19 mouse cellular contexts compared by ENCODE assay signal in the genomic region with DNA sequence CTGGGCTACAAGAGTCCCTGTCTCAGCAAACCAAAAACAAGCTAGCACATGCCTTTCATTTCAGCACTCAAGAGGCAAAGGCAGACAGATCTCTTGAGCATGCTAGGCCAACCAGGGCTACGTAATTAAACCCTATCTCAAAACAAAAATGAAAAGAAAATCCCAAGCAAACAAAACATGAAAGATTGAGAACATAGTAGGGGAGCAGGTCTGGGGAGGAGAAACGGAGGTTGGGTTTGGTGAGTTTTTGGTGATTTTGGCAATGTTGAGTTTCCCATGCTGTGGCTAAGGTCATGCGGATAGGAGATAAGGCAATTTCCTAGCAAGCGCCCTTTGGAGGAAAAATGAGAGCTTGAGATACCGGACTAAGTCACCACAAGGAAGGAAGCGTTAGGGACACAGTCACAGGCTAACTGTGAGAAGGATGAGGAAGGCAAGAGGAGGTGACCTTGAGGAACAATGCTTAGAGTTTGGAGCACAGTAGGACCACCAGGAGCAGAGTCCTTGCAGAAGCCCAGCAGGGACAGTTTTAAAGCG. TPM values are rescaled to one million over a fixed set of nuclear protein-coding genes. Genes with fewer than 3 reads are reported as not detected.
DNase-seq lines count a peak whose midpoint lies in the region; TF ChIP-seq lines count a peak whose summit lies in the region.
"Had no signal": no experiment of that assay in that cellular context is flagged by ENCODE, and none has a peak within 500 bp of the region (broad histone marks: within the 10 kb centered on the region; RNA-seq: fewer than 3 reads in every experiment).

No protein-coding gene starts in this region.

- intact Hi-C loops in heart, postnatal 10 days (cut with DNase I) = no loop called here

- WGBS in macrophage (ENCODE audit: missing documents) = 59% methylated on average over 7 of the region's 7 CpGs

- no peak for TF ChIP-seq EP300 in CH12.LX (IDR thresholded peaks at IDR 0.05; ENCODE audit: low read length)

- dilution Hi-C loops in CH12.LX (cut with MboI; ENCODE audit: extremely low pct_ligation_motif_present, extremely low pct_unique_long_range_greater_than_20kb, low sequenced_read_pairs) = no loop called here

- H3K27ac ChIP-seq in CH12.LX (ENCODE audit: insufficient read depth, low read depth) = peak overlapping the region; percentile 72
- peak overlapping the region; percentile 64 for H3K27ac ChIP-seq in macrophage
- H3K27ac ChIP-seq: embryonic facial prominence, embryonic 12.5 days; midbrain, embryonic 12.5 days had no signal

- in situ Hi-C loops in CH12.LX (cut with MboI; ENCODE audit: low pct_ligation_motif_present, low pct_unique_long_range_greater_than_20kb, low sequenced_read_pairs) = loop anchor here (25.0 kb wide), 1 partner anchor 295 kb away; no protein-coding TSS in a partner anchor

- no peak for TF ChIP-seq CTCF in CH12.LX (conservative IDR thresholded peaks at IDR 0.05 in 1 of 2, IDR thresholded peaks at IDR 0.05 in 1 of 2; ENCODE audit: low read depth in 2 of 2, low read length in 2 of 2)

- DNase-seq in CH12.LX (ENCODE audit: extremely low read depth) (no peak), liver (peak; percentile 12)
- peak; percentile 45 for DNase-seq in c-Kit-positive CD71-positive TER-119-negative erythroid progenitor cells, embryonic 14.5 days (ENCODE audit: low read depth)
- no peak for DNase-seq in layer of hippocampus, adult 9-11 months
- DNase-seq in heart, postnatal 10 days = no peak
- no peak for DNase-seq in left cerebral cortex, adult 9 months (ENCODE audit: low spot score in 2 of 2)
- DNase-seq: cerebellum, postnatal 14 days; forebrain, postnatal 0 days; gastrocnemius, postnatal 25 days; kidney, adult 9 months; kidney, postnatal 25 days; left cerebral cortex, postnatal 4 days; lung, postnatal 36 days had no signal

- TF ChIP-seq POLR2A in CH12.LX (IDR thresholded peaks at IDR 0.05; ENCODE audit: low read depth, low read length) = no peak

- H3K9me3 ChIP-seq in CH12.LX (replicated peaks; ENCODE audit: low read length) = peaks cover 24% of the 10 kb centered on the region
- H3K9me3 ChIP-seq: heart, embryonic 15.5 days; lung, embryonic 15.5 days; midbrain, embryonic 12.5 days had no signal

- H3K4me1 ChIP-seq in CH12.LX (ENCODE audit: control insufficient read depth in 1 of 2, insufficient read depth in 2 of 2) = peaks cover 31 to 64% of the 10 kb centered on the region in 2 experiments

- H3K9ac ChIP-seq in CH12.LX (ENCODE audit: insufficient read depth, low read depth) = 0 out of 2 replicates have a peak overlapping the region, but pooled peaks have one; percentile 28
- H3K9ac ChIP-seq: embryonic facial prominence, embryonic 12.5 days; forebrain, postnatal 0 days; heart, embryonic 15.5 days; lung, embryonic 15.5 days; midbrain, embryonic 12.5 days had no signal

- no peak overlapping the region for H3K4me3 ChIP-seq in CH12.LX (replicated peaks in 1 of 3; ENCODE audit: low read depth in 2 of 3, low read length in 2 of 3, poor library complexity in 1 of 3)
- H3K4me3 ChIP-seq in macrophage (ENCODE audit: inconsistent target) = no peak overlapping the region
- H3K4me3 ChIP-seq: embryonic facial prominence, embryonic 12.5 days; heart, embryonic 15.5 days; lung, embryonic 15.5 days; midbrain, embryonic 12.5 days had no signal

- no peak overlapping the region for H3K4me2 ChIP-seq in CH12.LX (ENCODE audit: insufficient read depth, low read depth, poor library complexity, severe bottlenecking)
- H3K4me2 ChIP-seq: embryonic facial prominence, embryonic 12.5 days; heart, embryonic 15.5 days; lung, embryonic 15.5 days; midbrain, embryonic 12.5 days had no signal

- H3K36me3 ChIP-seq in CH12.LX (replicated peaks in 1 of 2; ENCODE audit: control insufficient read depth in 1 of 2, insufficient read depth in 1 of 2, low read length in 1 of 2) (no peaks in the 10 kb centered on the region), macrophage (ENCODE audit: inconsistent target) (no peaks in the 10 kb centered on the region)
- H3K36me3 ChIP-seq: embryonic facial prominence, embryonic 12.5 days; heart, embryonic 15.5 days; lung, embryonic 15.5 days; midbrain, embryonic 12.5 days had no signal

- TF ChIP-seq RAD21 in CH12.LX (IDR thresholded peaks at IDR 0.05; ENCODE audit: low read depth, low read length) = no peak

- H3K27me3 ChIP-seq in CH12.LX (replicated peaks) = no peaks in the 10 kb centered on the region
- H3K27me3 ChIP-seq: embryonic facial prominence, embryonic 12.5 days; heart, embryonic 15.5 days; lung, embryonic 15.5 days; Patski had no signal

- H3K79me2 ChIP-seq in CH12.LX (replicated peaks; ENCODE audit: control insufficient read depth, extremely low read depth, insufficient read depth, poor library complexity, severe bottlenecking) (no peaks in the 10 kb centered on the region), macrophage (ENCODE audit: inconsistent target) (peaks cover 2% of the 10 kb centered on the region; the same call in 1 of the 2 replicates)

TF ChIP-seq in CH12.LX, 34 proteins besides CTCF, POLR2A, EP300 and RAD21:
- no peak for TF ChIP-seq KAT2A (IDR thresholded peaks at IDR 0.05; ENCODE audit: insufficient replicate concordance, low read length)
- no peak for TF ChIP-seq BHLHE40 (IDR thresholded peaks at IDR 0.05; ENCODE audit: low read depth, low read length)
- peak; percentile 43; the same call in 1 of the 2 replicates for TF ChIP-seq ZKSCAN1 (IDR thresholded peaks at IDR 0.05; ENCODE audit: borderline replicate concordance, low read depth, low read length)
- no peak for TF ChIP-seq E2F4 (IDR thresholded peaks at IDR 0.05; ENCODE audit: insufficient replicate concordance, low read depth, low read length)

RNA-seq across cellular contexts. Expression of a gene that starts 18.3 kb away (rescaled TPM):
- total RNA-seq in CH12.LX (2012; rRNA removed) (113 and 163 TPM in 2 replicates), CH12.LX (2014; rRNA removed) (415 and 493 TPM in 2 replicates)
- polyA plus RNA-seq in CH12.LX (2012; ENCODE audit: insufficient read length, low read depth) (327 and 467 TPM in 2 replicates), macrophage (2018) (220 to 982 TPM (median 230 TPM) in 3 replicates)
- 100 to 1,000 TPM in 15 of 26 experiments, 10 to 100 TPM in 11; 46.4 to 227 (median 119) TPM for total RNA-seq in macrophage (2018; cell fraction: chromatin; rRNA removed)
- 100 to 1,000 TPM; 226 to 449 (median 347) TPM for total RNA-seq in macrophage (2018; cell fraction: cytosol; rRNA removed)
- total RNA-seq in macrophage (2018; cell fraction: nucleus; rRNA removed) = 100 to 1,000 TPM; 100 to 894 (median 218) TPM
- total RNA-seq in heart, postnatal 10 days (2021) = 100 to 1,000 TPM; 243 to 271 TPM

RNA-seq across cellular contexts. Expression of a gene that starts 50.6 kb away (rescaled TPM):
- 58.6 and 65.9 TPM in 2 replicates for total RNA-seq in CH12.LX (2012; rRNA removed)
- 67.4 and 79.0 TPM in 2 replicates for total RNA-seq in CH12.LX (2014; rRNA removed)
- polyA plus RNA-seq in CH12.LX (2012; ENCODE audit: insufficient read length, low read depth) = 125 TPM in 2 replicates
- total RNA-seq in macrophage (2018; cell fraction: chromatin; rRNA removed) = 100 to 1,000 TPM in 22 of 26 experiments, 10 to 100 TPM in 4; 78.6 to 300 (median 190) TPM
- 10 to 100 TPM; 50.6 to 74.3 (median 65.3) TPM for total RNA-seq in macrophage (2018; cell fraction: cytosol; rRNA removed)
- total RNA-seq in macrophage (2018; cell fraction: nucleus; rRNA removed) = 100 to 1,000 TPM in 16 of 26 experiments, 10 to 100 TPM in 10; 64.4 to 276 (median 115) TPM
- 60.8 to 81.1 TPM (median 62.9 TPM) in 3 replicates for polyA plus RNA-seq in macrophage (2018)
- 10 to 100 TPM; 67.8 to 76.8 TPM for total RNA-seq in heart, postnatal 10 days (2021)

Comparison
In these comparisons a context has a peak if more than half of its experiments do, and no peak if none do; other contexts are left out.
1. DNase-seq: peak in c-Kit-positive CD71-positive TER-119-negative erythroid progenitor cells, embryonic 14.5 days (single experiment) and liver (single experiment); none in CH12.LX (single experiment), layer of hippocampus, adult 9-11 months (single experiment), heart, postnatal 10 days (0 of 2) and left cerebral cortex, adult 9 months (0 of 2).